Mouse (Mus musculus): ENCODE results near the gene Olfr640. TPM values are rescaled to one million over a fixed set of nuclear protein-coding genes. Genes with fewer than 3 reads are reported as not detected.

The Olfr640 gene
- polyA plus RNA-seq, 1 experiment from 2014 or later, result not detected

GRCm38 (mm10) chr7:104018953-104019352 is 6.4 kb downstream of the Olfr640 start:
- Histone ChIP-seq H3K36me3 (ENCODE audit: control insufficient read depth, insufficient read depth, low read length) (no peaks in the 10 kb centered on the region), H3K27me3 (ENCODE audit: control insufficient read depth, insufficient read depth, low read length) (no peaks in the 10 kb centered on the region), H3K9me3 (ENCODE audit: control insufficient read depth, low read length) (no peaks in the 10 kb centered on the region), H3K9ac (ENCODE audit: low read length) (no peak overlapping the region), H3K27ac (ENCODE audit: low read depth, low read length) (no peak overlapping the region), H3K4me2 (ENCODE audit: low read depth, low read length, severe bottlenecking) (no peak overlapping the region), H3K4me3 (ENCODE audit: low read depth, low read length) (no peak overlapping the region), H3K4me1 (replicated peaks; ENCODE audit: control insufficient read depth, insufficient read depth, low read length) (no peaks in the 10 kb centered on the region)
- 91% methylated on average over 1 of the region's 1 CpGs for WGBS
- no peak for DNase-seq (ENCODE audit: low spot score)
- ATAC-seq (replicated peaks; ENCODE audit: low FRiP score), result no peak

- DNase-seq (ENCODE audit: low spot score), result no peak
- Histone ChIP-seq H3K4me2 (ENCODE audit: low read depth, low read length, severe bottlenecking) (no peak within 1 kb of the TSS), H3K36me3 (ENCODE audit: control insufficient read depth, insufficient read depth, low read length) (no peaks in the 10 kb centered on the region), H3K4me3 (ENCODE audit: low read depth, low read length) (no peak within 1 kb of the TSS), H3K27me3 (ENCODE audit: control insufficient read depth, insufficient read depth, low read length) (no peaks in the 10 kb centered on the region), H3K9me3 (ENCODE audit: control insufficient read depth, low read length) (no peaks in the 10 kb centered on the region; the same call in 1 of the 2 replicates), H3K4me1 (replicated peaks; ENCODE audit: control insufficient read depth, insufficient read depth, low read length) (no peaks in the 10 kb centered on the region), H3K27ac (ENCODE audit: low read depth, low read length) (no peak within 1 kb of the TSS), H3K9ac (ENCODE audit: low read length) (no peak within 1 kb of the TSS)
- ATAC-seq (replicated peaks; ENCODE audit: low FRiP score), result no peak
Measured at GRCm38 (mm10) chr7:104017203-104017602, 8.2 kb downstream of the Olfr640 start, which contains the start of gene Olfr639. Gene Olfr639, minus strand, starts transcription at chr7:104017303.

DNA sequence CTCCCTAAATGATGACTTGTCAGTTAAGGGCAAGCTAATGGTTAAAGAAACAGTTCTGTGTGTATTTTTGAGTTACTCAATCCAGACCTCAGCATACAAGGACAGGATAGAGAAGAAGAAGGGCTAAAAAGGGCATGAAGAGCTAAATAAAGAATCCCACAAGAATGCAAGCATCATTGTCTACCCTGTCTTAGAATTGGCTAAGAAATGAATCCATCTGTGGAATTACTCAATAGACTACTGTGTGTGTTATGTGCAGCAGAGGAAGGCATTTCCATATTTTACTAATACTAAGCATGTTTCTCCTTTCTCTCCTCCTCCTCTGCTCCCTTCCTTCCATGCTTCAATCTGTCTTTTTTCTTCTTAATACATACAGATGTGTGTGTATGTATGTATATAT is 26.2 kb downstream of the Olfr640 start:
- no peaks in the 10 kb centered on the region for H3K36me3 ChIP-seq (ENCODE audit: control insufficient read depth, insufficient read depth, low read length)
- H3K9me3 ChIP-seq (ENCODE audit: control insufficient read depth, low read length), result no peaks in the 10 kb centered on the region
- H3K27me3 ChIP-seq (ENCODE audit: control insufficient read depth, insufficient read depth, low read length), result no peaks in the 10 kb centered on the region
- DNase-seq (ENCODE audit: low spot score), result no peak
- no peak overlapping the region for H3K4me2 ChIP-seq (ENCODE audit: low read depth, low read length, severe bottlenecking)
- H3K4me1 ChIP-seq (replicated peaks; ENCODE audit: control insufficient read depth, insufficient read depth, low read length), result no peaks in the 10 kb centered on the region
- no peak overlapping the region for H3K4me3 ChIP-seq (ENCODE audit: low read depth, low read length)
- H3K9ac ChIP-seq (ENCODE audit: low read length), result no peak overlapping the region
- no peak overlapping the region for H3K27ac ChIP-seq (ENCODE audit: low read depth, low read length)
- no peak for ATAC-seq (replicated peaks; ENCODE audit: low FRiP score)

DNA sequence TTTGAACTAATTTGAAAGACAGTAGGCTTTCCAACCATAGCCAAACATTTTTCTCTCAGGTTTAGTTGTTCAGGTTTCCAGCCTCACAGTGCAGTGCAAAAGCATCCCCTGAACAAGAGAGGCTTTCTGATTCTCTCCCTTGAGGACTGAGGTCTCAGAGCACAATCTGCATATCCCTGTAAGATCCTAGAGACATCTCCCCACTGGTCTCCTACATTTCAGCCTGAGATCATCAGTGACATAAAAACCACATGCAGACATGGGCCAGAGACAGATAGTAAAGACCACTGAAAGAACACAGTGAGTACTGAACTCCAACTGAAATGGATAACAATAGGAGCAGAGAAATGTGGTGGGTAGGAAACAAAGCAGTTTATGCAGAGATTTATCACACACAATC is 26.9 kb downstream of the Olfr640 start, which contains the start of gene Olfr638:
TSS of gene Olfr638 (plus strand) at position 301 of the 400 bp plus-strand sequence.
- H3K36me3 ChIP-seq (ENCODE audit: control insufficient read depth, insufficient read depth, low read length), result no peaks in the 10 kb centered on the region
- no peaks in the 10 kb centered on the region for H3K9me3 ChIP-seq (ENCODE audit: control insufficient read depth, low read length)
- ATAC-seq (replicated peaks; ENCODE audit: low FRiP score), result no peak
- DNase-seq (ENCODE audit: low spot score), result no peak
- no peak within 1 kb of the TSS for H3K4me2 ChIP-seq (ENCODE audit: low read depth, low read length, severe bottlenecking)
- H3K4me3 ChIP-seq (ENCODE audit: low read depth, low read length), result no peak within 1 kb of the TSS
- H3K27me3 ChIP-seq (ENCODE audit: control insufficient read depth, insufficient read depth, low read length), result no peaks in the 10 kb centered on the region
- H3K4me1 ChIP-seq (replicated peaks; ENCODE audit: control insufficient read depth, insufficient read depth, low read length), result no peaks in the 10 kb centered on the region
- no peak within 1 kb of the TSS for H3K9ac ChIP-seq (ENCODE audit: low read length)
- no peak within 1 kb of the TSS for H3K27ac ChIP-seq (ENCODE audit: low read depth, low read length)

DNA sequence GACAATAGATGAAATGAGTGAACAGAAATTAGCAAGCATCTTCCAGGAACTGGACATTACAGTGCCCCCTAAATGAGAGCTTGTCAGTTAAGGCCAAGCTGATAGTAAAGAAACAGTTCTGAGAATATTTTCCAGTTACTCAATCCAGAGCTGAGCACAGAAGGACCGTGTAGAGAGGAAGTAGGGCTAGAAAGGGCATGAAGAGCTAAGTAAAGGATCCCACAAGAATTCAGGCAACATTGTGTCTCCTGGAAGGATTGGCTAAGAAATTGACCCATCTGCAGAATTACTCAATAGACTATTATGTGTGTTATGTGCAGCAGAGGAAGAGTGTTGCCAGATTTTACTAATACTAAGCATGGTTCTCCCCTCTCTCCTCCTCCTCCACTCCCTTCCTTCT is 53.6 kb downstream of the Olfr640 start:
- Histone ChIP-seq H3K4me3 (ENCODE audit: low read depth, low read length) (no peak overlapping the region), H3K4me2 (ENCODE audit: low read depth, low read length, severe bottlenecking) (no peak overlapping the region), H3K27ac (ENCODE audit: low read depth, low read length) (no peak overlapping the region), H3K9me3 (ENCODE audit: control insufficient read depth, low read length) (no peaks in the 10 kb centered on the region), H3K36me3 (ENCODE audit: control insufficient read depth, insufficient read depth, low read length) (no peaks in the 10 kb centered on the region), H3K4me1 (replicated peaks; ENCODE audit: control insufficient read depth, insufficient read depth, low read length) (no peaks in the 10 kb centered on the region), H3K27me3 (ENCODE audit: control insufficient read depth, insufficient read depth, low read length) (no peaks in the 10 kb centered on the region), H3K9ac (ENCODE audit: low read length) (no peak overlapping the region)
- WGBS, result 76% methylated on average over 1 of the region's 1 CpGs
- DNase-seq (ENCODE audit: low spot score) (no peak), ATAC-seq (replicated peaks; ENCODE audit: low FRiP score) (no peak)

GRCm38 (mm10) chr7:103970852-103971251 is 54.5 kb downstream of the Olfr640 start, which contains the start of gene Olfr635:
Gene Olfr635, plus strand, starts transcription at chr7:103971152.
- ATAC-seq (replicated peaks; ENCODE audit: low FRiP score), result no peak
- Histone ChIP-seq H3K9me3 (ENCODE audit: control insufficient read depth, low read length) (no peaks in the 10 kb centered on the region), H3K9ac (ENCODE audit: low read length) (no peak within 1 kb of the TSS), H3K4me2 (ENCODE audit: low read depth, low read length, severe bottlenecking) (no peak within 1 kb of the TSS), H3K4me3 (ENCODE audit: low read depth, low read length) (no peak within 1 kb of the TSS), H3K36me3 (ENCODE audit: control insufficient read depth, insufficient read depth, low read length) (no peaks in the 10 kb centered on the region), H3K4me1 (replicated peaks; ENCODE audit: control insufficient read depth, insufficient read depth, low read length) (no peaks in the 10 kb centered on the region), H3K27me3 (ENCODE audit: control insufficient read depth, insufficient read depth, low read length) (no peaks in the 10 kb centered on the region), H3K27ac (ENCODE audit: low read depth, low read length) (no peak within 1 kb of the TSS)
- DNase-seq (ENCODE audit: low spot score), result no peak
- WGBS, result 68% methylated on average over 1 of the region's 1 CpGs

Other genes starting within 250 kb of the Olfr640 start
- gene Olfr68, start 245.9 kb downstream of the Olfr640 start, polyA plus RNA-seq (2014; fragmentation: Nextera tagmentation; extraction: Ambion mirVana), result not detected in 2 replicates
- not detected in 2 replicates for gene Olfr67, start 233.8 kb downstream of the Olfr640 start, polyA plus RNA-seq (2014; fragmentation: Nextera tagmentation; extraction: Ambion mirVana)
- gene Hbb-bt, start 211.6 kb downstream of the Olfr640 start, polyA plus RNA-seq (2014; fragmentation: Nextera tagmentation; extraction: Ambion mirVana), result 770 and 789 TPM in 2 replicates
- 254 and 256 TPM in 2 replicates for gene Hbb-bs, start 197.5 kb downstream of the Olfr640 start, polyA plus RNA-seq (2014; fragmentation: Nextera tagmentation; extraction: Ambion mirVana)
- gene Hbb-bh2, start 185.1 kb downstream of the Olfr640 start, polyA plus RNA-seq (2014; fragmentation: Nextera tagmentation; extraction: Ambion mirVana), result not detected in 2 replicates
- 2,356 and 2,804 TPM in 2 replicates for gene Hbb-bh1, start 182.4 kb downstream of the Olfr640 start, polyA plus RNA-seq (2014; fragmentation: Nextera tagmentation; extraction: Ambion mirVana)
- gene Hbb-y, start 172.4 kb downstream of the Olfr640 start, polyA plus RNA-seq (2014; fragmentation: Nextera tagmentation; extraction: Ambion mirVana), result 10,747 and 11,615 TPM in 2 replicates
- not detected in 2 replicates for gene Olfr66, start 139.3 kb downstream of the Olfr640 start, polyA plus RNA-seq (2014; fragmentation: Nextera tagmentation; extraction: Ambion mirVana)
- gene Olfr64, start 131.1 kb downstream of the Olfr640 start, polyA plus RNA-seq (2014; fragmentation: Nextera tagmentation; extraction: Ambion mirVana), result not detected in 2 replicates
- gene Olfr65, start 122.1 kb downstream of the Olfr640 start, polyA plus RNA-seq (2014; fragmentation: Nextera tagmentation; extraction: Ambion mirVana), result not detected in 2 replicates
- gene Olfr631, start 96.7 kb downstream of the Olfr640 start, polyA plus RNA-seq (2014; fragmentation: Nextera tagmentation; extraction: Ambion mirVana), result not detected in 2 replicates
- gene Olfr632, start 91.2 kb downstream of the Olfr640 start, polyA plus RNA-seq (2014; fragmentation: Nextera tagmentation; extraction: Ambion mirVana), result 0.12 TPM in 1 of 2 replicates, not detected in the other
- not detected in 2 replicates for gene Olfr633, start 81.1 kb downstream of the Olfr640 start, polyA plus RNA-seq (2014; fragmentation: Nextera tagmentation; extraction: Ambion mirVana)
- gene Olfr635, start 54.4 kb downstream of the Olfr640 start, polyA plus RNA-seq (2014; fragmentation: Nextera tagmentation; extraction: Ambion mirVana), result 0.03 TPM in 1 of 2 replicates, not detected in the other
- not detected in 2 replicates for gene Olfr638, start 26.8 kb downstream of the Olfr640 start, polyA plus RNA-seq (2014; fragmentation: Nextera tagmentation; extraction: Ambion mirVana)
- gene Olfr639, start 8.3 kb downstream of the Olfr640 start, polyA plus RNA-seq (2014; fragmentation: Nextera tagmentation; extraction: Ambion mirVana), result 0.04 TPM in 2 replicates
- gene Olfr641, start 9.9 kb upstream of the Olfr640 start, polyA plus RNA-seq (2014; fragmentation: Nextera tagmentation; extraction: Ambion mirVana), result not detected in 2 replicates
- gene Olfr642, start 27.1 kb upstream of the Olfr640 start, polyA plus RNA-seq (2014; fragmentation: Nextera tagmentation; extraction: Ambion mirVana), result not detected in 2 replicates
- gene 4930516K23Rik, start 35.9 kb upstream of the Olfr640 start, polyA plus RNA-seq (2014; fragmentation: Nextera tagmentation; extraction: Ambion mirVana), result not detected in 2 replicates
- gene Olfr644, start 46.3 kb upstream of the Olfr640 start, polyA plus RNA-seq (2014; fragmentation: Nextera tagmentation; extraction: Ambion mirVana), result not detected in 2 replicates
- not detected in 2 replicates for gene Olfr645, start 59.9 kb upstream of the Olfr640 start, polyA plus RNA-seq (2014; fragmentation: Nextera tagmentation; extraction: Ambion mirVana)
- gene Olfr646, start 79.3 kb upstream of the Olfr640 start, polyA plus RNA-seq (2014; fragmentation: Nextera tagmentation; extraction: Ambion mirVana), result not detected in 2 replicates
- gene Ubqln5, start 104.3 kb upstream of the Olfr640 start, polyA plus RNA-seq (2014; fragmentation: Nextera tagmentation; extraction: Ambion mirVana), result not detected in 2 replicates
- gene Olfr643, start 111.8 kb upstream of the Olfr640 start, polyA plus RNA-seq (2014; fragmentation: Nextera tagmentation; extraction: Ambion mirVana), result not detected in 2 replicates
- not detected in 2 replicates for gene Ubqln3, start 117.7 kb upstream of the Olfr640 start, polyA plus RNA-seq (2014; fragmentation: Nextera tagmentation; extraction: Ambion mirVana)
- not detected in 2 replicates for gene Ubqlnl, start 125.0 kb upstream of the Olfr640 start, polyA plus RNA-seq (2014; fragmentation: Nextera tagmentation; extraction: Ambion mirVana)
- not detected in 2 replicates for gene Olfm5, start 139.3 kb upstream of the Olfr640 start, polyA plus RNA-seq (2014; fragmentation: Nextera tagmentation; extraction: Ambion mirVana)
- 0.27 and 0.40 TPM in 2 replicates for gene Olfr648, start 157.8 kb upstream of the Olfr640 start, polyA plus RNA-seq (2014; fragmentation: Nextera tagmentation; extraction: Ambion mirVana)
- not detected in 2 replicates for gene Olfr649, start 170.4 kb upstream of the Olfr640 start, polyA plus RNA-seq (2014; fragmentation: Nextera tagmentation; extraction: Ambion mirVana)
- 2.7 and 3.3 TPM in 2 replicates for gene Trim6, start 193.2 kb upstream of the Olfr640 start, polyA plus RNA-seq (2014; fragmentation: Nextera tagmentation; extraction: Ambion mirVana)
- 0.64 and 1.1 TPM in 2 replicates for gene Trim34a, start 218.9 kb upstream of the Olfr640 start, polyA plus RNA-seq (2014; fragmentation: Nextera tagmentation; extraction: Ambion mirVana)